Mouse (Mus musculus): Measurements from ENCODE around the gene Mrgpre. TPM values are rescaled to one million over a fixed set of nuclear protein-coding genes. Genes with fewer than 3 reads are reported as not detected.

The Mrgpre gene
- polyA plus RNA-seq, 1 experiment = not detected

DNA sequence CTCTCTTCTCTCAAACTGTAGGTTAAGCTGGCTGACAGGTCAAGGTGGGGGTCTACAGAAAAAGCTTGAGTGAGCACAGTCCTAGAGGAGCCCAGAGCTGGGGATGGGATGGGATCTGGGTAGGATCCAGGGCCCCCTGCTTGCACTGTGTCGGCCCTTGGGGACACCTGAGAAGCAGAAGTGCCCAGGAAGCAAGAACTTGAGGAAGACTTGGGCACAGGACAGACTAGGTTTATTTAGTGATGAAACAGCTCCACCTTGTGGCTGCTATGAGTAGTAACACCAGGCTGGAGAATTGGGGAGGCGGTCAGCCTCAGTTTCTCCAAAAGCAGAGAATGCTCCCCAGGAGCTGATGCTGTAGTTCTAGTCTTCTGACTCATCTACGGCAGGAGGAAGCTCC, 20.5 kb downstream of the Mrgpre start:
- TF ChIP-seq CTCF (IDR thresholded peaks at IDR 0.05; ENCODE audit: insufficient read depth, low read depth, low read length) (no peak), POLR2A (IDR thresholded peaks at IDR 0.05; ENCODE audit: insufficient read depth, low read depth, low read length) (no peak)
- 11% methylated on average over 3 of the region's 3 CpGs for WGBS
- Histone ChIP-seq H3K27ac (ENCODE audit: insufficient read depth, low read depth, low read length) (no peak overlapping the region), H3K4me1 (ENCODE audit: control insufficient read depth, insufficient read depth, low read length) (no peaks in the 10 kb centered on the region), H3K4me3 (ENCODE audit: insufficient read depth, low read depth, low read length) (no peak overlapping the region)

DNA sequence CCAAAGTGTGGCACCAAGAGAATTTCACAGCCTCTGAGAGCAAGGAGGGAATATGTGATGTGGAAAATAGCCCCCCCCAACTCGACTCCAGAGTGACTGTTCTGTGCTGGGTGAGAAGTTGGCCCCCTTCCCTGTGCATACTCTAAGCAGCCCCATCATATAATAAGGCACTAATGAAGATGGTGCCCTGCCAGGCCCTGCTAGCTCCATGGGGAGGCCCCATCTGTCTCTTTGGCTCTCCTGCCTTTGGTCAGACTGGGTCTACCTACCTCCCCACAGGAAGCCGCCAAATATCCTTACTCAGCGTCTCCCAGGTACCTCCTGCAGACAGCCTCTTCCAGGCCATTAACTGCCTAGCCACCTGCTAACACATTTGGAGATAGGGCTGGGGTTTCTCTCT, 25.3 kb downstream of the Mrgpre start:
- H3K27ac ChIP-seq (ENCODE audit: insufficient read depth, low read depth, low read length) = no peak overlapping the region
- 67% methylated on average over 3 of the region's 3 CpGs for WGBS
- peaks cover 10% of the 10 kb centered on the region for H3K4me1 ChIP-seq (ENCODE audit: control insufficient read depth, insufficient read depth, low read length)
- no peak for TF ChIP-seq POLR2A (IDR thresholded peaks at IDR 0.05; ENCODE audit: insufficient read depth, low read depth, low read length)
- TF ChIP-seq CTCF (IDR thresholded peaks at IDR 0.05; ENCODE audit: insufficient read depth, low read depth, low read length) = no peak
- no peak overlapping the region for H3K4me3 ChIP-seq (ENCODE audit: insufficient read depth, low read depth, low read length)

DNA sequence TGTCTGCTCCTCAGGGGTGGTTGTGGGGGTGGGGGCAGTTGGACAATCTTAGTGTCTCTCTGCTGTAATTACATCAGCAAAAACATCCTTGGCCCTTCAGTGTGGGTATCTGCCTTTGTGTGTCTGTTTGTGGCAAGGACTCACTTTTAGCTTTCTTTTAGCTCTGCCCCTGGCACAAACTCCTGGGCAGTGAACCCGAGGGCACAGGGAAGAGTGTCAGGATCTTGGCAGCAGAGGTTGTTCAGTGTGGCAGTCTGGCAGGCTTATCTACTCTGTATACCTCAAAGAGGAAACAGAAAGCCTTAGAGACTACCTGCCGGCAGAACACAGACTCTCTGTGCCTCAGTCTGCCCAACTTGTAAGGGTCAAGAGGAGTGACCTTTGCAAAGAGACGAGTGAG, 26.6 kb downstream of the Mrgpre start:
- Histone ChIP-seq H3K27ac (ENCODE audit: insufficient read depth, low read depth, low read length) (no peak overlapping the region), H3K4me3 (ENCODE audit: insufficient read depth, low read depth, low read length) (no peak overlapping the region), H3K4me1 (ENCODE audit: control insufficient read depth, insufficient read depth, low read length) (peaks cover 10% of the 10 kb centered on the region)
- 62% methylated on average over 3 of the region's 3 CpGs for WGBS
- TF ChIP-seq POLR2A (IDR thresholded peaks at IDR 0.05; ENCODE audit: insufficient read depth, low read depth, low read length) (no peak), CTCF (IDR thresholded peaks at IDR 0.05; ENCODE audit: insufficient read depth, low read depth, low read length) (no peak)

DNA sequence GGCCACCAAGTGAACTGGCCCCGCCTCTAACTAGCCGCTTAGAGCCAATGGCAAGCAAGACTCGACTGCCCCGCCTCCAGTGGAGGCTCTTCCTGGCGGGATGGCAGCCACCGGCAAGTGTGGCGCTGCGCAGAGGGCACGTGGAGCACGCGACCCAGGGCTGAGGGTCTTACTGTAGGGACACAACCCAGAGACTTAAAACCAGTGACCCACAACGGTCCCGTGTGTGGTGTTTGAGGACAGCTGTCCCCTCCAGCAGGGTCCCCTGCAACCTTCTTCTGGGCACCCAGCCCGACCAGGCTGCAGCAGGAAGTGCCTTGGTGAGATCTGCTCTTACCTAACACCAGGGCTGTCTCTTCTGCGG, 27.3 kb downstream of the Mrgpre start:
- H3K27ac ChIP-seq (ENCODE audit: insufficient read depth, low read depth, low read length) = no peak overlapping the region
- peaks cover 10% of the 10 kb centered on the region for H3K4me1 ChIP-seq (ENCODE audit: control insufficient read depth, insufficient read depth, low read length)
- WGBS = 2% methylated on average over 15 of the region's 15 CpGs
- TF ChIP-seq POLR2A (IDR thresholded peaks at IDR 0.05; ENCODE audit: insufficient read depth, low read depth, low read length) (no peak), CTCF (IDR thresholded peaks at IDR 0.05; ENCODE audit: insufficient read depth, low read depth, low read length) (no peak)
- peak overlapping the region; percentile 39 for H3K4me3 ChIP-seq (ENCODE audit: insufficient read depth, low read depth, low read length)

DNA sequence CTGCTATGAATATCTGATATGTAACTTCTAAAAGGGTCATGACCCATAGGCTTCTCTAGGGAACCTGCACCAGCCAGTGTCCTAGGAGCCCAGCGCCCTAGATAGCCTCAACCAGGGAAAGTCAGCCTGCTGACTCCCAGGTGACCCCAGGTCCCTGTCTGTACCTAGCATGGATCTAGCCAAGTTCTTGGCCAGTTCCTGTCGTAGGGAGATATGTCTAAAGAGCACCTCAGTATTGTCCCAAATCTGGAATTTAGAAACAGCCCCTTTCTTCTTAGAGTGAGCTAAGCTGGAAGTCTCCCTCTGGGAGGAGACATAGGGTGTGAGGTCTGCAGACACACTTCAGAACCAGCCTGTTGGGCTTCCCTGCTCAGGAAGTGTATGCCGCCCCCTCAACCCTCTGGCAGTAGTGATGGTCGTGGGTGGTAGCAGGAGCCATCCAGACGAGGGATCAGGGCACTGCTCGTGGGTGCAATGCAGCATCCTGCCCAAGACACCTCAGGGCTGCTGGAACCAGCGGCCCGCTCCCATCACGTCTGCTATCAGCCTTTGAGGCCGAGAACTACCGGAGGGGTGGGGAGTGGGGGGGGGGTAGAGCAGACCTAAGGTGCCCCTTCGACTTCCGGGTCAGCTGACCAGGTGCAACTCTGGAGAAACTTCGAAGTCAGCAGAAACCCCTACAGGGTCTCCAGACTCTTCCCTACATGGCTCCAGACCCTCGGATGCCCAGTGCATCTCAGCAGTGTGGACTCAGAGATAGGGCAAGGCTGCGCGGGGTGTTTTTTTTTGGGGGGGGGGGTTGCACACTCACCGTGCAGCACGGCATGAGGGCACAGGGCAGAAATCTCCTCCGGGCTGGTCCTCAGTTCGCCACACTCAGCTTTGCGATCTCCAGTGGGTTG, 27.9 kb downstream of the Mrgpre start, which contains the start of gene Osbpl5:
TSS of gene Osbpl5 (minus strand) at position 861 of the 902 bp plus-strand sequence.
- TF ChIP-seq POLR2A (IDR thresholded peaks at IDR 0.05; ENCODE audit: insufficient read depth, low read depth, low read length) = no peak
- no peak for TF ChIP-seq CTCF (IDR thresholded peaks at IDR 0.05; ENCODE audit: insufficient read depth, low read depth, low read length)
- peaks cover 10% of the 10 kb centered on the region for H3K4me1 ChIP-seq (ENCODE audit: control insufficient read depth, insufficient read depth, low read length)
- WGBS = 15% methylated on average over 22 of the region's 22 CpGs
- no peak within 1 kb of the TSS for H3K27ac ChIP-seq (ENCODE audit: insufficient read depth, low read depth, low read length)
- peak within 1 kb of the TSS; percentile 39 for H3K4me3 ChIP-seq (ENCODE audit: insufficient read depth, low read depth, low read length)

DNA sequence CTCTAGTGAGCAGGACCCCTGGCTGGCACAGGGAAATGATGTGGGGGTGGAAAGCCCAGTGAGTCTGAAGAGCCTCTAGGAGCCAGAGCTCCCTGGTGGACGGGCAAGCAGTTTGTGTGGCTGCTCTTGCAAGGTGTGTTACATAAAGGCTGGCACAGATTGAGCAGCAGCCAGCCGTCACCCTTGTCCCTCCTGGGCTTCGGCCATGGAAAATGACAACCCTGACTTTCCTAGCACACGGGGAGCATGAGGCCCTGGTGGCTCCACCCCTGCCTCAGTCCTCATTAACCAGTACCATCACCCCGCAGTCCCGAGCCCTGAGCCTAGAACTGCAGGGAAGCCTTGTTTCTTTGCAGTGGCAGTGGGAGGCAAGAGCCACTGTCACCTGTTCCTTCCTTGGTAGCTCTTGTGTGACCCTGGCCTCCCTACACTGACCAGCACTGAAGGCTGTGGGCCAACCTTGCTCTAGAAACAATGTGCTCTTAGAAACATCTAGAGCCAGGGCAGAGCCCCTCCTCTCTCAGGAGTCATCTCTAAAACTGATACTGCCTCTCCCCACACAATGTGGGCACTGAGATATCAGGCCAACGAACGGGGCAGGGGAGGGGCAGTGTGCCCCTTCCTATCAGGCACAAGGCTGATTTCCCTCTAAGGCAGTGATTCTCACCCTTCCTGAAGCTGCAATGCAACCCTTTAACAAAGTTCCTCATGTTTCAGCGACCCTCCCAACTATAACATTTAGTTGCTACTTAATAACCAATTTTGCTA, 28.8 kb downstream of the Mrgpre start:
- H3K27ac ChIP-seq (ENCODE audit: insufficient read depth, low read depth, low read length) = no peak overlapping the region
- H3K4me3 ChIP-seq (ENCODE audit: insufficient read depth, low read depth, low read length) = no peak overlapping the region
- peaks cover 10% of the 10 kb centered on the region for H3K4me1 ChIP-seq (ENCODE audit: control insufficient read depth, insufficient read depth, low read length)
- 86% methylated on average over 9 of the region's 9 CpGs for WGBS
- TF ChIP-seq POLR2A (IDR thresholded peaks at IDR 0.05; ENCODE audit: insufficient read depth, low read depth, low read length) (no peak), CTCF (IDR thresholded peaks at IDR 0.05; ENCODE audit: insufficient read depth, low read depth, low read length) (no peak)

GRCm38 (mm10) chr7:143753990-143754715, 30.1 kb downstream of the Mrgpre start:
- Histone ChIP-seq H3K4me3 (ENCODE audit: insufficient read depth, low read depth, low read length) (no peak overlapping the region), H3K27ac (ENCODE audit: insufficient read depth, low read depth, low read length) (no peak overlapping the region), H3K4me1 (ENCODE audit: control insufficient read depth, insufficient read depth, low read length) (peaks cover 10% of the 10 kb centered on the region)
- TF ChIP-seq POLR2A (IDR thresholded peaks at IDR 0.05; ENCODE audit: insufficient read depth, low read depth, low read length) = no peak
- TF ChIP-seq CTCF (IDR thresholded peaks at IDR 0.05; ENCODE audit: insufficient read depth, low read depth, low read length) = peak; percentile 11; the same call in 1 of the 2 replicates
- 57% methylated on average over 5 of the region's 5 CpGs for WGBS

DNA sequence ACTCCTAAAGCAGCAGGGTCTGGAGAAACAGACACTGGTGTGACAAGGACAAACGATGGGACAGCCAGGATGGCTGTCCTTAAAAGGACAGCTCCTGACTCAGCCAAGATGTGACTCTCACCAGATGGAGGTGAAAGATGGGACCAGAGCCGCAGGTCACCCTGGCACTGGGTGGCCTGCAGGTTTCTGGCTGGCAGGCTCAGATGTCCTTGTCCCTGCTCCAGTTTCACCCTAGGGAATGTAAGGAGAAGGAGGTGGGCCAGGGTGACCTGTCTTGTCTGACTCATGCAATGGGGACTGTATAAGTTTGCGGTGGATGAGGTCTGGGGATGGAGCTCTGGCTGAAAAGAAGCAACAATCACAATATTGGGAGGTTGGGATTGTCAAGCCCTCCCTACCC, 31.7 kb downstream of the Mrgpre start:
- TF ChIP-seq CTCF (IDR thresholded peaks at IDR 0.05; ENCODE audit: insufficient read depth, low read depth, low read length) = no peak
- no peak for TF ChIP-seq POLR2A (IDR thresholded peaks at IDR 0.05; ENCODE audit: insufficient read depth, low read depth, low read length)
- Histone ChIP-seq H3K27ac (ENCODE audit: insufficient read depth, low read depth, low read length) (no peak overlapping the region), H3K4me3 (ENCODE audit: insufficient read depth, low read depth, low read length) (no peak overlapping the region), H3K4me1 (ENCODE audit: control insufficient read depth, insufficient read depth, low read length) (peaks cover 14% of the 10 kb centered on the region)
- WGBS = 83% methylated on average over 3 of the region's 3 CpGs

Measured in olfactory bulb, adult 2 months (tissue).